12 mouse cellular contexts compared by ENCODE assay signal in genomic region chr12:77193225-77193716, GRCm38 (mm10). TPM values are rescaled to one million over a fixed set of nuclear protein-coding genes. Genes with fewer than 3 reads are reported as not detected.
DNase-seq lines count a peak whose midpoint lies in the region; ATAC-seq and TF ChIP-seq lines count a peak whose summit lies in the region.
"Had no signal": no experiment of that assay in that cellular context is flagged by ENCODE, and none has a peak within 500 bp of the region (broad histone marks: within the 10 kb centered on the region; RNA-seq: fewer than 3 reads in every experiment).

No protein-coding gene starts in this region.

- no peak overlapping the region for H3K4me2 ChIP-seq in heart, embryonic 16.5 days (ENCODE audit: low read depth, low read length)
- no peak overlapping the region for H3K4me2 ChIP-seq in lung, postnatal 0 days (replicated peaks; ENCODE audit: low read depth, low read length)
- H3K4me2 ChIP-seq: midbrain, embryonic 15.5 days; neural tube, embryonic 15.5 days had no signal

- DNase-seq in thymus, postnatal 0 days (ENCODE audit: low spot score) = peak; percentile 57
- DNase-seq in thymus, adult 2 months = no peak
- peak; percentile 65 for DNase-seq in lung, postnatal 0 days (ENCODE audit: low spot score)
- DNase-seq in thymus, postnatal 25 days = peak; percentile 36
- DNase-seq in MN1 (ENCODE audit: low spot score) = no peak
- DNase-seq in Muller cell, postnatal 12 days (ENCODE audit: inconsistent ontology term) = no peak
- DNase-seq in forebrain, embryonic 10.5 days (ENCODE audit: extremely low spot score, low spot score) = no peak
- DNase-seq: gastrocnemius, adult 2 months; kidney, adult 18-20 months had no signal

- TF ChIP-seq EP300 in lung, postnatal 0 days (IDR thresholded peaks at IDR 0.05) = no peak

- 12% methylated on average over 4 of the region's 4 CpGs for WGBS in thymus, adult 2 months
- 29% methylated on average over 4 of the region's 4 CpGs for WGBS in heart, embryonic 16.5 days
- WGBS in lung, postnatal 0 days = 39% methylated on average over 4 of the region's 4 CpGs
- 86% methylated on average over 4 of the region's 4 CpGs for WGBS in forebrain, embryonic 10.5 days

- no peak overlapping the region for H3K4me3 ChIP-seq in thymus, adult 2 months (ENCODE audit: control insufficient read depth, insufficient read depth, low read length)
- no peak overlapping the region for H3K4me3 ChIP-seq in heart, embryonic 16.5 days (ENCODE audit: low read length)
- H3K4me3 ChIP-seq in lung, postnatal 0 days (ENCODE audit: low read depth, low read length) = no peak overlapping the region
- no peak overlapping the region for H3K4me3 ChIP-seq in forebrain, embryonic 10.5 days
- H3K4me3 ChIP-seq: gastrocnemius, adult 2 months; midbrain, embryonic 15.5 days; neural tube, embryonic 15.5 days had no signal

- no peak overlapping the region for H3K9ac ChIP-seq in heart, embryonic 16.5 days (ENCODE audit: low read length)
- no peak overlapping the region for H3K9ac ChIP-seq in lung, postnatal 0 days (replicated peaks; ENCODE audit: low read depth)
- H3K9ac ChIP-seq: midbrain, embryonic 15.5 days; neural tube, embryonic 15.5 days had no signal

- no peaks in the 10 kb centered on the region for H3K36me3 ChIP-seq in thymus, adult 2 months (ENCODE audit: control insufficient read depth, insufficient read depth, low read length)
- H3K36me3 ChIP-seq in heart, embryonic 16.5 days (ENCODE audit: control insufficient read depth, insufficient read depth) = no peaks in the 10 kb centered on the region
- no peaks in the 10 kb centered on the region for H3K36me3 ChIP-seq in lung, postnatal 0 days (ENCODE audit: insufficient read depth, low read length)
- no peaks in the 10 kb centered on the region for H3K36me3 ChIP-seq in forebrain, embryonic 10.5 days (replicated peaks)
- H3K36me3 ChIP-seq: midbrain, embryonic 15.5 days; neural tube, embryonic 15.5 days had no signal

- H3K27me3 ChIP-seq in thymus, adult 2 months (ENCODE audit: control insufficient read depth, insufficient read depth, low read length) = no peaks in the 10 kb centered on the region
- H3K27me3 ChIP-seq in heart, embryonic 16.5 days (ENCODE audit: control insufficient read depth, insufficient read depth, low read length) = no peaks in the 10 kb centered on the region
- H3K27me3 ChIP-seq in lung, postnatal 0 days (replicated peaks; ENCODE audit: insufficient read depth, low read length) = no peaks in the 10 kb centered on the region
- no peaks in the 10 kb centered on the region for H3K27me3 ChIP-seq in forebrain, embryonic 10.5 days (ENCODE audit: poor library complexity, severe bottlenecking)
- H3K27me3 ChIP-seq: midbrain, embryonic 15.5 days; neural tube, embryonic 15.5 days had no signal

- H3K4me1 ChIP-seq in thymus, adult 2 months (replicated peaks; ENCODE audit: control insufficient read depth, insufficient read depth, low read length) = peaks cover 25% of the 10 kb centered on the region
- H3K4me1 ChIP-seq in heart, embryonic 16.5 days (ENCODE audit: control insufficient read depth, insufficient read depth, low read length) = 0 out of 2 replicates have a peak, but pooled peaks cover 4% of the 10 kb centered on the region
- H3K4me1 ChIP-seq in lung, postnatal 0 days (ENCODE audit: insufficient read depth, low read depth, low read length) = no peaks in the 10 kb centered on the region
- peaks cover 6% of the 10 kb centered on the region; the same call in 1 of the 2 replicates for H3K4me1 ChIP-seq in forebrain, embryonic 10.5 days
- H3K4me1 ChIP-seq: midbrain, embryonic 15.5 days; neural tube, embryonic 15.5 days had no signal

- TF ChIP-seq POLR2A in thymus, adult 2 months (IDR thresholded peaks at IDR 0.05; ENCODE audit: control insufficient read depth, extremely low read depth, insufficient read depth, low read length, poor library complexity) = no peak

- no peak for TF ChIP-seq CTCF in thymus, adult 2 months (IDR thresholded peaks at IDR 0.05; ENCODE audit: borderline replicate concordance, control insufficient read depth, extremely low read depth, insufficient read depth, low read length, poor library complexity)
- no peak for TF ChIP-seq CTCF in lung, postnatal 0 days (IDR thresholded peaks at IDR 0.05)

- H3K27ac ChIP-seq in thymus, adult 2 months (ENCODE audit: control insufficient read depth, insufficient read depth, low read length) = no peak overlapping the region; the same call in 1 of the 2 replicates
- peak overlapping the region; percentile 27; the same call in 1 of the 2 replicates for H3K27ac ChIP-seq in heart, embryonic 16.5 days (ENCODE audit: low read length)
- H3K27ac ChIP-seq in lung, postnatal 0 days (ENCODE audit: low read length) = no peak overlapping the region
- no peak overlapping the region for H3K27ac ChIP-seq in forebrain, embryonic 10.5 days
- H3K27ac ChIP-seq: gastrocnemius, adult 2 months; midbrain, embryonic 15.5 days; neural tube, embryonic 15.5 days had no signal

- peak; percentile 52; the same call in 1 of the 2 replicates for ATAC-seq in heart, embryonic 16.5 days (replicated peaks; ENCODE audit: extremely low read depth, insufficient read depth, low FRiP score)
- peak; percentile 68 for ATAC-seq in lung, postnatal 0 days
- ATAC-seq: midbrain, embryonic 15.5 days had no signal

- H3K9me3 ChIP-seq in heart, embryonic 16.5 days (replicated peaks; ENCODE audit: control insufficient read depth, low read length) = no peaks in the 10 kb centered on the region
- H3K9me3 ChIP-seq in lung, postnatal 0 days (ENCODE audit: low read length) = no peaks in the 10 kb centered on the region
- H3K9me3 ChIP-seq in forebrain, embryonic 10.5 days = no peaks in the 10 kb centered on the region
- H3K9me3 ChIP-seq: midbrain, embryonic 15.5 days; neural tube, embryonic 15.5 days had no signal

RNA-seq across cellular contexts. Expression of gene Fut8, which starts 44.7 kb away (rescaled TPM):
- polyA plus RNA-seq in thymus, postnatal 0 days (2015; fragmentation: Nextera tagmentation; extraction: Ambion mirVana) = 36.5 and 36.6 TPM in 2 replicates
- polyA plus RNA-seq in thymus, adult 2 months (2012; rRNA removed) = 10.8 and 14.6 TPM in 2 replicates
- polyA plus RNA-seq in heart, embryonic 16.5 days (2015; fragmentation: Nextera tagmentation; extraction: Ambion mirVana) = 16.3 and 19.6 TPM in 2 replicates
- 31.4 and 35.9 TPM in 2 replicates for polyA plus RNA-seq in lung, postnatal 0 days (2015; fragmentation: Nextera tagmentation; extraction: Ambion mirVana)
- polyA plus RNA-seq in forebrain, embryonic 10.5 days (2016; fragmentation: Nextera tagmentation; extraction: Ambion mirVana) = 29.3 and 30.3 TPM in 2 replicates

Comparison
In these comparisons a context has a peak if more than half of its experiments do, and no peak if none do; other contexts are left out.
1. DNase-seq: peak in thymus, postnatal 0 days (single experiment), lung, postnatal 0 days (single experiment) and thymus, postnatal 25 days (single experiment); none in thymus, adult 2 months (single experiment), MN1 (single experiment), Muller cell, postnatal 12 days (single experiment) and forebrain, embryonic 10.5 days (single experiment).